ENCODE assay signal across 8 mouse cellular contexts in the genomic region with DNA sequence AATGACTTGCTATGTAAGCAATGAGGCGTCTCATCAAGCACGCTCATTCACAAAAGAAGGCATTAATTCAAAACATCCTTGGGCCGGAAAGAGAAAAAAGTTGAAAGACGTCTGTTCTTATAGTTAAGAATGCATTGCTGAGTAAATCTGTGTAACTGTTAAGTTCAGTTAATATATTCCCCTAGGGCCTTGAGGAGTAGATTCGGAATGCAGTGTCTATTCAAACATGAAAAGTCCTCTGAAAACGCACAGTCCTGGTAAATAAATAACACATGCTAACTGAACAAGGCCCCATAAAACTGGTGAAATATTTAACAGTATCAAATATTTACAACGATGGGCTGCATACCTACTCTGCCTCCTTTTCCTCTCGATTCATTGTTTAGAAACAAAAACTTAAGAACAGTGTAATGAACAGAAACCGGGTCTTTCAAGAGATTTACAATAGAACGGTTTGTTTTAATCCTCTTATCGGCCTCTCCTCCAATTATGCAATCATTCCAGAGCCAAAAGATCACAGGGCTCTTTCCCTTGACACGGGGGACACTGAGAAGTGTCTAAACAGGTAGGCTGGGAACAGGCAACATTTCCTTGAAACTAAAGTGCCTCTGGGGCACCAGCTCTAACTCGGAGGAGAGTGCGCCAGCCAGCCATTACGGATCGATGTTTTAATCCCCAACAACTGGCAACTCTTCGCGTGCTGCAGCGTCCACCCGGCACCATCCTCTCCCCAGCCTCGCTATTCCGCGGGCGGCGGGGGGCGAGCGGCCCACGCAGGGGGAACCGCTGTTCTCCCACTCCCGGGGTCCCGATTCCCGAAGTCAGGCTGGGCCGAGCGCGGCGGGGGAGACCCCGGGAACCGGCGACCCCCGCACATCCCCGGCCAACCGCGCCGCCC. TPM values are rescaled to one million over a fixed set of nuclear protein-coding genes. Genes with fewer than 3 reads are reported as not detected.
DNase-seq lines count a peak whose midpoint lies in the region; ATAC-seq and TF ChIP-seq lines count a peak whose summit lies in the region.

No protein-coding gene starts in this region.

- peaks cover 10% of the 10 kb centered on the region; the same call in 1 of the 2 replicates for H3K4me1 ChIP-seq in kidney, adult 2 months (ENCODE audit: control insufficient read depth, insufficient read depth, low read length)
- peaks cover 23% of the 10 kb centered on the region for H3K4me1 ChIP-seq in hindbrain, embryonic 13.5 days (replicated peaks)
- H3K4me1 ChIP-seq in limb, embryonic 14.5 days (ENCODE audit: control insufficient read depth, insufficient read depth, low read length) = peaks cover 9% of the 10 kb centered on the region; the same call in 1 of the 2 replicates

- WGBS in kidney, adult 2 months = 5% methylated on average over 44 of the region's 44 CpGs
- WGBS in hindbrain, embryonic 13.5 days = under 1% methylated on average over 36 of the region's 44 CpGs
- 2% methylated on average over 41 of the region's 44 CpGs for WGBS in limb, embryonic 14.5 days

- ATAC-seq in hindbrain, embryonic 13.5 days (ENCODE audit: low FRiP score) = peak; percentile 40
- 0 out of 2 replicates have a peak, but pooled peaks have one; percentile 0 for ATAC-seq in limb, embryonic 14.5 days (ENCODE audit: low FRiP score, low read depth)

- no peaks in the 10 kb centered on the region for H3K9me3 ChIP-seq in hindbrain, embryonic 13.5 days
- no peaks in the 10 kb centered on the region; the same call in 1 of the 2 replicates for H3K9me3 ChIP-seq in limb, embryonic 14.5 days (ENCODE audit: control insufficient read depth, low read length)

- peak overlapping the region; percentile 71 for H3ac ChIP-seq in myocyte (ENCODE audit: control insufficient read depth, insufficient read length)

- peak overlapping the region; percentile 86 for H3K4me3 ChIP-seq in kidney, adult 2 months (ENCODE audit: insufficient read depth, low read depth, low read length)
- H3K4me3 ChIP-seq in hindbrain, embryonic 13.5 days = peak overlapping the region; percentile 78
- H3K4me3 ChIP-seq in limb, embryonic 14.5 days (replicated peaks; ENCODE audit: low read length) = peak overlapping the region; percentile 70
- H3K4me3 ChIP-seq in myocyte = peak overlapping the region; percentile 31

- no peak for TF ChIP-seq POLR2A in kidney, adult 2 months (IDR thresholded peaks at IDR 0.05; ENCODE audit: low read depth, low read length)
- TF ChIP-seq POLR2A in limb, embryonic 14.5 days (IDR thresholded peaks at IDR 0.05; ENCODE audit: borderline replicate concordance, extremely low read depth, insufficient read depth, insufficient read length) = no peak
- no peak for TF ChIP-seq POLR2A in myocyte (IDR thresholded peaks at IDR 0.05; ENCODE audit: insufficient read length, low read depth)

- peaks cover 25% of the 10 kb centered on the region for H3K79me2 ChIP-seq in myocyte (ENCODE audit: control insufficient read depth, insufficient read depth)

- no peaks in the 10 kb centered on the region for H3K36me3 ChIP-seq in kidney, adult 2 months (ENCODE audit: control insufficient read depth, insufficient read depth, low read length)
- H3K36me3 ChIP-seq in hindbrain, embryonic 13.5 days = no peaks in the 10 kb centered on the region
- H3K36me3 ChIP-seq in limb, embryonic 14.5 days (ENCODE audit: control insufficient read depth, insufficient read depth, low read length) = no peaks in the 10 kb centered on the region
- no peaks in the 10 kb centered on the region for H3K36me3 ChIP-seq in myocyte (ENCODE audit: control insufficient read depth, insufficient read depth)

- peak overlapping the region; percentile 79 for H3K4me2 ChIP-seq in hindbrain, embryonic 13.5 days
- H3K4me2 ChIP-seq in limb, embryonic 14.5 days (replicated peaks; ENCODE audit: low read depth, low read length, severe bottlenecking) = peak overlapping the region; percentile 66
- H3K4me2 ChIP-seq in myocyte (ENCODE audit: low read depth) = peak overlapping the region; percentile 78

- H3K27ac ChIP-seq in kidney, adult 2 months (ENCODE audit: insufficient read depth, low read depth, low read length) = peak overlapping the region; percentile 99
- H3K27ac ChIP-seq in hindbrain, embryonic 13.5 days = peak overlapping the region; percentile 92
- peak overlapping the region; percentile 58; the same call in 1 of the 2 replicates for H3K27ac ChIP-seq in limb, embryonic 14.5 days (replicated peaks; ENCODE audit: low read depth, low read length)

- peak; percentile 87 for DNase-seq in kidney, adult 2 months
- no peak for DNase-seq in kidney, adult 18-20 months
- peak; percentile 66 for DNase-seq in ZHBTc4 (ENCODE audit: low read depth, low spot score)
- DNase-seq in embryo, embryonic 9.5 days (ENCODE audit: extremely low spot score) = peak; percentile 54
- DNase-seq in limb, embryonic 14.5 days (ENCODE audit: low spot score) = no peak
- peak; percentile 22 to 41 for DNase-seq in thymus, postnatal 10 days (ENCODE audit: low spot score in 2 of 2)

- peak overlapping the region; percentile 85 for H3K9ac ChIP-seq in hindbrain, embryonic 13.5 days
- peak overlapping the region; percentile 77 for H3K9ac ChIP-seq in limb, embryonic 14.5 days (ENCODE audit: low read depth, low read length, severe bottlenecking)

- no peaks in the 10 kb centered on the region for H3K27me3 ChIP-seq in kidney, adult 2 months (replicated peaks; ENCODE audit: control insufficient read depth, insufficient read depth, low read length)
- H3K27me3 ChIP-seq in hindbrain, embryonic 13.5 days = no peaks in the 10 kb centered on the region
- no peaks in the 10 kb centered on the region for H3K27me3 ChIP-seq in limb, embryonic 14.5 days (ENCODE audit: control insufficient read depth, insufficient read depth, low read length)
- H3K27me3 ChIP-seq in myocyte (ENCODE audit: control insufficient read depth, insufficient read depth, insufficient read length) = no peaks in the 10 kb centered on the region

- TF ChIP-seq CTCF in kidney, adult 2 months (conservative IDR thresholded peaks at IDR 0.05; ENCODE audit: insufficient read depth, insufficient read length, low read depth, low read length) = no peak

TF ChIP-seq in myocyte, 11 proteins besides CTCF, POLR2A, EP300 and RAD21:
- TF ChIP-seq REST (IDR thresholded peaks at IDR 0.05; ENCODE audit: insufficient read depth, insufficient read length) (no peak), MYOG (IDR thresholded peaks at IDR 0.05; ENCODE audit: control insufficient read depth in 1 of 3, insufficient read depth in 1 of 3, insufficient read length in 2 of 3, low read depth in 2 of 3) (peak in 1 of 3 experiments; percentile 33), MYOD1 (IDR thresholded peaks at IDR 0.05; ENCODE audit: control insufficient read depth in 1 of 3, insufficient read length in 2 of 3, low read depth in 2 of 3) (peak in 1 of 3 experiments; percentile 21)

RNA-seq across cellular contexts. Expression of gene Rab3ip, which starts 1.2 kb away (rescaled TPM):
- 641 and 892 TPM in 2 replicates for polyA plus RNA-seq in kidney, adult 2 months (2012; rRNA removed)
- 46.1 and 49.7 TPM in 2 replicates for polyA plus RNA-seq in hindbrain, embryonic 13.5 days (2015; fragmentation: Nextera tagmentation; extraction: Ambion mirVana)
- 27.0 and 61.7 TPM in 2 replicates for polyA plus RNA-seq in limb, embryonic 14.5 days (2012; rRNA removed)
- polyA plus RNA-seq in limb, embryonic 14.5 days (2014; fragmentation: Nextera tagmentation; extraction: Ambion mirVana) = 24.3 and 27.6 TPM in 2 replicates
- polyA plus RNA-seq in myocyte (2012; fragmentation: generic; extraction: Trizol) = 29.1 TPM

RNA-seq across cellular contexts. Expression of gene Gm10271, which starts 23.0 kb away (rescaled TPM):
- polyA plus RNA-seq in kidney, adult 2 months (2012; rRNA removed) = not detected in 2 replicates
- polyA plus RNA-seq in hindbrain, embryonic 13.5 days (2015; fragmentation: Nextera tagmentation; extraction: Ambion mirVana) = not detected in 2 replicates
- not detected in 2 replicates for polyA plus RNA-seq in limb, embryonic 14.5 days (2012; rRNA removed)
- not detected in 2 replicates for polyA plus RNA-seq in limb, embryonic 14.5 days (2014; fragmentation: Nextera tagmentation; extraction: Ambion mirVana)
- polyA plus RNA-seq in myocyte (2012; fragmentation: generic; extraction: Trizol) = not detected

RNA-seq across cellular contexts. Expression of gene Best3, which starts 36.8 kb away (rescaled TPM):
- 0.97 and 1.1 TPM in 2 replicates for polyA plus RNA-seq in kidney, adult 2 months (2012; rRNA removed)
- 0.08 and 0.14 TPM in 2 replicates for polyA plus RNA-seq in hindbrain, embryonic 13.5 days (2015; fragmentation: Nextera tagmentation; extraction: Ambion mirVana)
- 3.1 and 3.3 TPM in 2 replicates for polyA plus RNA-seq in limb, embryonic 14.5 days (2012; rRNA removed)
- polyA plus RNA-seq in limb, embryonic 14.5 days (2014; fragmentation: Nextera tagmentation; extraction: Ambion mirVana) = 0.79 and 1.4 TPM in 2 replicates
- polyA plus RNA-seq in myocyte (2012; fragmentation: generic; extraction: Trizol) = 1.4 TPM

RNA-seq across cellular contexts. Expression of gene Myrfl, which starts 52.6 kb away (rescaled TPM):
- polyA plus RNA-seq in kidney, adult 2 months (2012; rRNA removed) = 0.02 and 0.04 TPM in 2 replicates
- polyA plus RNA-seq in hindbrain, embryonic 13.5 days (2015; fragmentation: Nextera tagmentation; extraction: Ambion mirVana) = 0.05 and 0.19 TPM in 2 replicates
- polyA plus RNA-seq in limb, embryonic 14.5 days (2012; rRNA removed) = 0.13 and 0.18 TPM in 2 replicates
- polyA plus RNA-seq in limb, embryonic 14.5 days (2014; fragmentation: Nextera tagmentation; extraction: Ambion mirVana) = 0.07 and 0.19 TPM in 2 replicates
- polyA plus RNA-seq in myocyte (2012; fragmentation: generic; extraction: Trizol) = 0.04 TPM

Comparison
In these comparisons a context has a peak if more than half of its experiments do, and no peak if none do; other contexts are left out.
1. DNase-seq: peak in kidney, adult 2 months (single experiment), ZHBTc4 (single experiment), embryo, embryonic 9.5 days (single experiment) and thymus, postnatal 10 days (2 of 2); none in kidney, adult 18-20 months (single experiment) and limb, embryonic 14.5 days (single experiment).
2. H3K4me3 ChIP-seq: peak in every context shown above with its lines; median percentile 86 in kidney, adult 2 months; 78 in hindbrain, embryonic 13.5 days; 70 in limb, embryonic 14.5 days; 31 in myocyte.
3. RNA of gene Rab3ip, which starts 1.2 kb away (polyA plus RNA-seq): 641 to 892 TPM in kidney, adult 2 months; 46.1 to 49.7 TPM in hindbrain, embryonic 13.5 days, 29.1 TPM in myocyte (single experiment) and 24.3 to 61.7 TPM in limb, embryonic 14.5 days; every median in the first group is over 10 times any median in the second.
4. Peak in every context shown above with its lines, with median percentiles within 50 percentile points of each other: H3K27ac ChIP-seq and H3K4me2 ChIP-seq.